Mouse (Mus musculus) kidney, adult 2 months (tissue): ENCODE measurements around the gene Gnb1l.

ENCODE experiments used
- CTCF ChIP-seq: fragments of 200-500 bp; conservative IDR thresholded peaks from 2 replicates; pipeline ENCODE4 v1.5.1; 2011; ENCODE audit warnings: low read depth, mild to moderate bottlenecking, control low read depth, low read length, moderate library complexity, mixed read lengths; ENCODE audit not compliant: insufficient read depth, insufficient read length
- POLR2A ChIP-seq: fragments of 200-500 bp; IDR thresholded peaks from one replicate; pipeline ENCODE4 v1.6.1; 2011; ENCODE audit warnings: low read depth, low read length, control low read depth

GRCm38 (mm10) chr16:18584901-18585510 lies 86.5 kb downstream of the Gnb1l start:
- TF ChIP-seq POLR2A = no peak
- no peak for TF ChIP-seq CTCF
